Mouse (Mus musculus): ENCODE measurements around the gene Ndufaf8. TPM values are rescaled to one million over a fixed set of nuclear protein-coding genes. Genes with fewer than 3 reads are reported as not detected.

The Ndufaf8 gene
- total RNA-seq (2014; fragmentation: Nextera tagmentation) (36.8 and 74.1 TPM in 2 replicates), total RNA-seq (2017) (21.2 and 41.9 TPM in 2 replicates)

GRCm38 (mm10) chr11:120098588-120099511 is at the start of gene Ndufaf8, which contains the start of gene Tepsin:
Gene Ndufaf8 (plus strand): TSS chr11:120098928.
Gene Tepsin (minus strand): TSS chr11:120098731.
- peak; percentile 95 for ATAC-seq (replicated peaks; ENCODE audit: low FRiP score, low TSS enrichment, poor library complexity, severe bottlenecking)

GRCm38 (mm10) chr11:120049067-120049466 is 49.7 kb upstream of the Ndufaf8 start:
- no peak for ATAC-seq (replicated peaks; ENCODE audit: low FRiP score, low TSS enrichment, poor library complexity, severe bottlenecking)

- no peak for ATAC-seq (replicated peaks; ENCODE audit: low FRiP score, low TSS enrichment, poor library complexity, severe bottlenecking)
Measured at GRCm38 (mm10) chr11:120051124-120051811, 47.5 kb upstream of the Ndufaf8 start.

- no peak for ATAC-seq (replicated peaks; ENCODE audit: low FRiP score, low TSS enrichment, poor library complexity, severe bottlenecking)
Measured at GRCm38 (mm10) chr11:120052274-120052673, 46.5 kb upstream of the Ndufaf8 start.

GRCm38 (mm10) chr11:120053846-120054245 is 44.9 kb upstream of the Ndufaf8 start:
- ATAC-seq (replicated peaks; ENCODE audit: low FRiP score, low TSS enrichment, poor library complexity, severe bottlenecking) = no peak

GRCm38 (mm10) chr11:120055953-120056732 is 42.6 kb upstream of the Ndufaf8 start:
- no peak for ATAC-seq (replicated peaks; ENCODE audit: low FRiP score, low TSS enrichment, poor library complexity, severe bottlenecking)

GRCm38 (mm10) chr11:120060634-120061033 is 38.1 kb upstream of the Ndufaf8 start:
- no peak for ATAC-seq (replicated peaks; ENCODE audit: low FRiP score, low TSS enrichment, poor library complexity, severe bottlenecking)

- no peak for ATAC-seq (replicated peaks; ENCODE audit: low FRiP score, low TSS enrichment, poor library complexity, severe bottlenecking)
Measured at GRCm38 (mm10) chr11:120063326-120063725, 35.4 kb upstream of the Ndufaf8 start.

- ATAC-seq (replicated peaks; ENCODE audit: low FRiP score, low TSS enrichment, poor library complexity, severe bottlenecking) = no peak
Measured at GRCm38 (mm10) chr11:120064006-120064667, 34.6 kb upstream of the Ndufaf8 start.

GRCm38 (mm10) chr11:120064668-120065040 is 34.1 kb upstream of the Ndufaf8 start:
- no peak for ATAC-seq (replicated peaks; ENCODE audit: low FRiP score, low TSS enrichment, poor library complexity, severe bottlenecking)

GRCm38 (mm10) chr11:120065291-120065690 is 33.4 kb upstream of the Ndufaf8 start:
- ATAC-seq (replicated peaks; ENCODE audit: low FRiP score, low TSS enrichment, poor library complexity, severe bottlenecking) = peak; percentile 54

- no peak for ATAC-seq (replicated peaks; ENCODE audit: low FRiP score, low TSS enrichment, poor library complexity, severe bottlenecking)
Measured at GRCm38 (mm10) chr11:120067834-120068233, 30.9 kb upstream of the Ndufaf8 start.

- no peak for ATAC-seq (replicated peaks; ENCODE audit: low FRiP score, low TSS enrichment, poor library complexity, severe bottlenecking)
Measured at GRCm38 (mm10) chr11:120069261-120069660, 29.5 kb upstream of the Ndufaf8 start.

- ATAC-seq (replicated peaks; ENCODE audit: low FRiP score, low TSS enrichment, poor library complexity, severe bottlenecking) = no peak
Measured at GRCm38 (mm10) chr11:120070286-120070930, 28.3 kb upstream of the Ndufaf8 start.

- no peak for ATAC-seq (replicated peaks; ENCODE audit: low FRiP score, low TSS enrichment, poor library complexity, severe bottlenecking)
Measured at GRCm38 (mm10) chr11:120071065-120071464, 27.7 kb upstream of the Ndufaf8 start.

- no peak for ATAC-seq (replicated peaks; ENCODE audit: low FRiP score, low TSS enrichment, poor library complexity, severe bottlenecking)
Measured at GRCm38 (mm10) chr11:120071731-120072320, 26.9 kb upstream of the Ndufaf8 start.

GRCm38 (mm10) chr11:120072986-120073647 is 25.6 kb upstream of the Ndufaf8 start:
- peak; percentile 86 for ATAC-seq (replicated peaks; ENCODE audit: low FRiP score, low TSS enrichment, poor library complexity, severe bottlenecking)

- no peak for ATAC-seq (replicated peaks; ENCODE audit: low FRiP score, low TSS enrichment, poor library complexity, severe bottlenecking)
Measured at GRCm38 (mm10) chr11:120076191-120076590, 22.5 kb upstream of the Ndufaf8 start.

Measured in megakaryocyte-erythroid progenitor cell, adult 5-6 weeks (primary cell).